Mouse (Mus musculus) cerebellum, adult (tissue): Measurements from ENCODE around the gene Kirrel3.

ENCODE experiments used
- ATAC-seq: cut with Nextera tagmentation; 2 replicates; pipeline ENCODE4 v1.9.2; 2017; ENCODE audit warnings: mild to moderate bottlenecking, moderate library complexity, mixed read lengths; ENCODE audit not compliant: insufficient number of reproducible peaks, low FRiP score, low TSS enrichment

Gene Kirrel3

GRCm38 (mm10) chr9:34592073-34592610 is 106.4 kb downstream of the Kirrel3 start:
- ATAC-seq: no peak

GRCm38 (mm10) chr9:34593889-34594288 is 108.2 kb downstream of the Kirrel3 start:
- ATAC-seq: no peak

GRCm38 (mm10) chr9:34600326-34600725 is 114.6 kb downstream of the Kirrel3 start:
- ATAC-seq: no peak

GRCm38 (mm10) chr9:34603750-34604149 is 118.1 kb downstream of the Kirrel3 start:
- no peak for ATAC-seq

- ATAC-seq: no peak
Measured at GRCm38 (mm10) chr9:34604931-34605330, 119.2 kb downstream of the Kirrel3 start.

GRCm38 (mm10) chr9:34605486-34605885 is 119.8 kb downstream of the Kirrel3 start:
- ATAC-seq: no peak

- ATAC-seq: no peak
Measured at GRCm38 (mm10) chr9:34607976-34608375, 122.3 kb downstream of the Kirrel3 start.

- peak; percentile 77 for ATAC-seq
Measured at GRCm38 (mm10) chr9:34612886-34613769, 127.4 kb downstream of the Kirrel3 start.

- no peak for ATAC-seq
Measured at GRCm38 (mm10) chr9:34618099-34618498, 132.4 kb downstream of the Kirrel3 start.

GRCm38 (mm10) chr9:34619913-34620312 is 134.2 kb downstream of the Kirrel3 start:
- no peak for ATAC-seq

- ATAC-seq: no peak
Measured at GRCm38 (mm10) chr9:34623526-34623925, 137.8 kb downstream of the Kirrel3 start.

- ATAC-seq: no peak
Measured at GRCm38 (mm10) chr9:34624021-34624420, 138.3 kb downstream of the Kirrel3 start.

- no peak; the same call in 1 of the 2 replicates for ATAC-seq
Measured at GRCm38 (mm10) chr9:34628841-34629240, 143.1 kb downstream of the Kirrel3 start.

GRCm38 (mm10) chr9:34635696-34636095 is 150.0 kb downstream of the Kirrel3 start:
- ATAC-seq: no peak

GRCm38 (mm10) chr9:34643917-34644316 is 158.2 kb downstream of the Kirrel3 start:
- no peak for ATAC-seq

GRCm38 (mm10) chr9:34644392-34644791 is 158.7 kb downstream of the Kirrel3 start:
- no peak for ATAC-seq

GRCm38 (mm10) chr9:34646831-34647230 is 161.1 kb downstream of the Kirrel3 start:
- no peak for ATAC-seq

- peak; percentile 75 for ATAC-seq
Measured at GRCm38 (mm10) chr9:34652278-34652677, 166.6 kb downstream of the Kirrel3 start.

- ATAC-seq: no peak
Measured at GRCm38 (mm10) chr9:34653141-34653540, 167.4 kb downstream of the Kirrel3 start.

- ATAC-seq: no peak
Measured at GRCm38 (mm10) chr9:34660566-34660965, 174.9 kb downstream of the Kirrel3 start.

GRCm38 (mm10) chr9:34663412-34663811 is 177.7 kb downstream of the Kirrel3 start:
- ATAC-seq: no peak
